Mouse (Mus musculus) embryo, embryonic 11 days (tissue): ENCODE results near the gene Arhgap15.

Experiments
- DNase-seq: peaks from one replicate; pipeline ENCODE4 v3.0.0-alpha.2; 2015

Gene Arhgap15

GRCm38 (mm10) chr2:44393789-44394188 is 645.2 kb downstream of the Arhgap15 start:
- no peak for DNase-seq

- peak; percentile 24 for DNase-seq
Observed at GRCm38 (mm10) chr2:44394956-44395501, 646.4 kb downstream of the Arhgap15 start.

GRCm38 (mm10) chr2:44395577-44395976 is 647.0 kb downstream of the Arhgap15 start:
- DNase-seq: no peak

GRCm38 (mm10) chr2:44397209-44397608 is 648.6 kb downstream of the Arhgap15 start:
- DNase-seq: peak; percentile 22

GRCm38 (mm10) chr2:44397735-44398337 is 649.2 kb downstream of the Arhgap15 start:
- DNase-seq: peak; percentile 17

- no peak for DNase-seq
Observed at GRCm38 (mm10) chr2:44399191-44399926, 650.7 kb downstream of the Arhgap15 start.

GRCm38 (mm10) chr2:44401704-44402422 is 653.2 kb downstream of the Arhgap15 start:
- no peak for DNase-seq

- DNase-seq: no peak
Observed at GRCm38 (mm10) chr2:44411660-44412059, 663.0 kb downstream of the Arhgap15 start.

- no peak for DNase-seq
Observed at GRCm38 (mm10) chr2:44416331-44416730, 667.7 kb downstream of the Arhgap15 start.

GRCm38 (mm10) chr2:44419547-44420225 is 671.1 kb downstream of the Arhgap15 start:
- DNase-seq: no peak

- no peak for DNase-seq
Observed at GRCm38 (mm10) chr2:44430521-44430920, 681.9 kb downstream of the Arhgap15 start.

- no peak for DNase-seq
Observed at GRCm38 (mm10) chr2:44436652-44437051, 688.0 kb downstream of the Arhgap15 start.

- no peak for DNase-seq
Observed at GRCm38 (mm10) chr2:44437496-44438057, 689.0 kb downstream of the Arhgap15 start.

- no peak for DNase-seq
Observed at GRCm38 (mm10) chr2:44438070-44438469, 689.4 kb downstream of the Arhgap15 start.

- DNase-seq: no peak
Observed at GRCm38 (mm10) chr2:44444938-44445337, 696.3 kb downstream of the Arhgap15 start.
